Mouse (Mus musculus): Measurements from ENCODE around the gene Efcab1.
"Not testable (repeated sequence)": the region's sequence is repeated elsewhere in the genome, so short reads cannot be mapped to it uniquely, and the experiment has no call there.

Gene Efcab1

GRCm38 (mm10) chr16:14906393-14907100 lies at the start of gene Efcab1:
Gene Efcab1, plus strand, starts transcription at chr16:14906606.
- peak; percentile 84 for DNase-seq (ENCODE audit: low spot score)

- DNase-seq (ENCODE audit: low spot score) = no peak
Measured at GRCm38 (mm10) chr16:14859443-14859842, 47.0 kb upstream of the Efcab1 start.

DNA sequence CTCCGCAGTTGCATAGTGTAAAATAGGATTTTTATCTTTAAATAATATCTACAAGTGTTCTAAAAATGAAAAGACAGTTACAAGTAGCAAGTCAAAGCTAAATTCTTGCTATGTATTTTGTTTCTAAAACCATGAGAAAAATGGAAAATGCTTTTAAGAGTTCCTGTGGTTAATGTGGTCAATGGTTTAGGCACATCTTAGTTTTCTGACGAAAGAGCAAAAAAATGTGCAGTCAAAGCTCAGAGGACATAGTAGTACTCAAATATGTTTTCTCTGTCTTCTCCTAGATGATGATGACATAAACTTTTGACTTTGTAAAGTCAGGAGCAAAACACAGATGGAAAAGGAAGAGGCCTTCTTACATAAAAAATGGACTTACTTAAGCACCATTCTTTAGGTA lies 21.5 kb upstream of the Efcab1 start:
- no peak for DNase-seq (ENCODE audit: low spot score)

DNA sequence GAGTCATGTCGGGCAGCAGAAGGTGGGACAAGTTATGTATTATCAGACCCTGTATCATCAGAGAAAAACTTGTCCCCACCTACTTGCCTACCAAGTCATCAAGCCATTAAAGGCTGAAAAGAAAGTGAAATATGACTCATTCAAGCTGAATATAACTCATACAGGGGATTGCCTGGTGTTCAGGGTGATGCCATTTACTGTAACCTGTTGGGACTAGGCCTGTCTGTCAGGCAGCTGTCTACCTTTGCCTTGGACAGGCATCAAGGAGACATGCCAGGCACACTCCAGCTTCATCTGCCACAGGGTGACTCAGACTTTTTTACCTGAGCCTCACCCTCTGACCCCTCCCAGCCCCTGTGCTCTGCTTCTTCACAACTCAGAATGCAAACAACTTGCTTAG lies 21.0 kb upstream of the Efcab1 start:
- no peak for DNase-seq (ENCODE audit: low spot score)

GRCm38 (mm10) chr16:14892492-14892891 lies 13.9 kb upstream of the Efcab1 start:
- DNase-seq (ENCODE audit: low spot score) = no peak

- no peak for DNase-seq (ENCODE audit: low spot score)
Measured at GRCm38 (mm10) chr16:14893864-14894263, 12.5 kb upstream of the Efcab1 start.

- no peak for DNase-seq (ENCODE audit: low spot score)
Measured at GRCm38 (mm10) chr16:14894713-14895112, 11.7 kb upstream of the Efcab1 start.

DNA sequence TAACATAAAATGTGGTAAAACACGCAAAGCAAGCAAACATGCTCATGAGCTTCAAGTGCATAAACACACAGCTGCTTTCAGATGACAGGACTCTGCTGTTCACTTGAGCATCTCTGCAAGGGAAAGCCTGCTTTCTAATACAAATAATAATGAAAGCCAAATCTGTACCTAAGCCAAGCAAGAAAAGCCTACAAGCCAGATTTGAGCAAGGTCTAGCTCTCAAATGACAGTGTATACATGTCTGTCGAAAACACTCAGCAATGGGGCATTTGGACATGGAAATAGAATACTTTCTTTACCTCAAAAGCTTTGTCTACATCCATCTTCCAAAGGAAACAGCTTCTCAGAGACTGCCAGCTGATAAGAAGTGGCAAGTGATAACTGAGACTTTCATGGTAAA lies 10.9 kb upstream of the Efcab1 start:
- no peak for DNase-seq (ENCODE audit: low spot score)

- not testable (repeated sequence) for DNase-seq (ENCODE audit: low spot score)
Measured at GRCm38 (mm10) chr16:14930711-14931110, 24.3 kb downstream of the Efcab1 start.

- not testable (repeated sequence) for DNase-seq (ENCODE audit: low spot score)
Measured at GRCm38 (mm10) chr16:14936478-14937166, 30.2 kb downstream of the Efcab1 start.

- DNase-seq (ENCODE audit: low spot score) = no peak
Measured at GRCm38 (mm10) chr16:14939552-14939951, 33.1 kb downstream of the Efcab1 start.

GRCm38 (mm10) chr16:14939994-14940715 lies 33.7 kb downstream of the Efcab1 start:
- DNase-seq (ENCODE audit: low spot score) = no peak

- DNase-seq (ENCODE audit: low spot score) = no peak
Measured at GRCm38 (mm10) chr16:14940898-14941297, 34.5 kb downstream of the Efcab1 start.

DNA sequence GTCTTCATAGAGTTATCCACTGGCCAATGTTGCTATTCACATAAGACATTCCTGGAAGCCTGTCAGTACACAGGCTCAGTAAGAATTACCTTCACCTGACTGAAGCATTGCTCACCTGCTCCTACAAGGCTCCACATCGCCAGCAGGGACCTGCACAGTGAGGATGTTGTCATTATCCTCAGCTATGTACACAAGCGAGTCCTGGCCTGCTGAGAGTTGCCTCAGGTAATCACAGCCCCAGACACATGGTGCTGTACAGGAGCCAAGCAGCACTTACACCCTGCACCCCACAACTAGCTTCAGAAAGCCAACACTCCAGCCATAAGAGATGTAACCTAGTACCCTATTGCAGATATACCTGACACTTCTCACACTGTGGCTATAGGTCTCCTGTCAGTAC lies 37.1 kb downstream of the Efcab1 start:
- DNase-seq (ENCODE audit: low spot score) = no peak

DNA sequence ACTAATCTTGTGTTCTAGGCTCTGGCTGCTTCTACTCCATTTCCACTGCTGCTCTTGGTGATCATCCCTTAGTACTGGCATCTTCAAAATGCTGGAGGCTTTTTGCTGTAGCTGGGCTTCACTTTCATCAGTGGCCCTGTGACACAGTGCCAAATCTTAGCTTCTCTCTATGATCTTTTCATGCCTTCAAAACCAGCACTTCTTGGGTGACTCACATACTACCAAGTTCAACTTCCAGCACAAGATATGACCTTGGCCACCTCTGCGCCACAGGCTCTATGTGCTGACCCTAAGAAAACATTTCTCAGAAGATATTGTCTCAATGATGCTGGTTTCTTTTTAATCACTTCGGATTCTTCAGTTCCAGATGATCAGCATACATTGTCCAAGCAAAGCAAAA lies 41.2 kb downstream of the Efcab1 start:
- DNase-seq (ENCODE audit: low spot score) = not testable (repeated sequence)

DNA sequence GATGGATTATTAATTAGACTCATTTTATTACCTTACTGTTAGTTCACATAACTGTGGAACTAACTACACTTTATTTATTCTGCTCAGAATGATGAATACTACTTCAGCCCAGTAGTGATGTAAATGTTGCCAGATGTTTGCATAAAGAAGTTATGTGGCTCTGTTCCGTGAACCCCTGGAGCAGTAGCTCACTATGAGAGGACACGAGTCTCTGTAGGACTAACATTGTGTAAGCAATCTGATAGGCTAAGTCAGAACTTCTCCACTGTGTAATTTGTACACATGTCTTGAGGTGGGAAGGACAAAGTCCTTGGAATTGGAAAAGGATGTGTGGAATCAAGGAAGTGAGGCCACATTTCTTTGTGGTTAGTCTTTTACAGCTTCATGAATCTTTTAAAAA lies 45.5 kb downstream of the Efcab1 start:
- DNase-seq (ENCODE audit: low spot score) = no peak

DNA sequence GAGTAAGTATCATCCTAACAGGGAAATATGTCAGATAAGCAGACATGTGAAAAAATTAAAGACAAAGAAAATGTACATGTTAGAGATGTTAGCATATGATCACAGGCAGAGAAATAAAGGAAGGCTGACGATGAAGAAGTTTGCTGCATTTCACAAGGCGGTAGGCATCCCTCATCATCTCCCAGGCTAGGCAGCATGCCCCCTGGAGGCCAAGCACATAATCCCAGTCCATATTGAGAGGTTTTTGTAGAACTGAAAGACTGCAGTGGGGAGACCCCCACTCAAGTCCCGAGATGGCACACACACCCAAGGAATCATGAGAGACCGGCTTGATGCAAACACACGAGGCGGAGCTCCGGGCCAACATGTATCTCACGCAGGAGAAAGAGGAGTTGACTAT lies 53.3 kb downstream of the Efcab1 start:
- no peak for DNase-seq (ENCODE audit: low spot score)

- no peak for DNase-seq (ENCODE audit: low spot score)
Measured at GRCm38 (mm10) chr16:14973696-14974095, 67.3 kb downstream of the Efcab1 start.

DNA sequence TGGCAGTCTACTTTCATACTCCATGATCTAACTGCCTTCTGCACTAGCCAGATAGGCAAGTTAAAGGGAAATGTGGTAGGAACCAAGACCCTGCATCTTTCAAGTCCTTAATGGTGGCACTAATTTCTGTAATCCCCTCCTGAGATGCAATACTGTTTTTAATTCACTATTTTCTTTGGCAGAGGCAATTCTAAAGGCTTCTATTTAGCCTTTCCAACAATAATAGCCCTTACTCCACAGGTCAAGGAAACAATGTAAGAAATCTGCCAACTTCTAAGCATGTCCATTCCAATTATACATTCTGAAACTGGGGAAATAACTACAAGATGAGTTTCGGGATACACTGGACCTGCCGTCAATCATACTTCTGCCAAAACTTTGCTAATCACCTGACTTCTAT lies 72.8 kb downstream of the Efcab1 start:
- DNase-seq (ENCODE audit: low spot score) = no peak

DNA sequence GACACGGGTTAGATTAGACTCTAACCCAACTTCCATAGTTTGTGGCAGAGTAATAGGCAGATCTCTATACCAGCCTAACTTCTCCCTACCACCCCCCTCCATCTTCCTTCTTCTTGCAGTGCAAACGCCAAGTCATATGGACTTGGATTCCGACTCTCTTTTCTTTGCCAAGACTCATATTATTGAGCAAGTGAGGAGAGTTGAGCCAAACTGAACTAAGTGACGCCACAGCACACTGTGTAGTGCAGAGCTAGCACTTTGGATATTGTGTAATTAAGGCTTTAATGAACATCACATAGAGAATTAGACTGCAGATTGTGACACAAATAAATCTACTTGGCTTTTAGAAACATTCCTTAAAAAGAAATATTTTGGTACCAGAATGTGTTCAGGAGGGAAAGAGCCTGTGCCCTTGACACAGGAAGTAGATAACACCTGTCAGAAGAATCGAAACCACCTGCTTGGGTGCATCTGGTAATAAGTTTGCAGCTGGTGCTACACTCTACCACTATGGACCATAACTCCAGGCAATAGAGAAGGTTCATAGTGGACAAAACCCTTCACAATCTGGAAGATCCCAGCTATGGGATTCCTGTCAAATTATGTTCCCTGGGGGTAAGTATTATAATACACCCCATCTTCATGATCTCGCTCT lies 83.3 kb downstream of the Efcab1 start:
- no peak for DNase-seq (ENCODE audit: low spot score)

- DNase-seq (ENCODE audit: low spot score) = no peak
Measured at GRCm38 (mm10) chr16:14991001-14991400, 84.6 kb downstream of the Efcab1 start.

DNA sequence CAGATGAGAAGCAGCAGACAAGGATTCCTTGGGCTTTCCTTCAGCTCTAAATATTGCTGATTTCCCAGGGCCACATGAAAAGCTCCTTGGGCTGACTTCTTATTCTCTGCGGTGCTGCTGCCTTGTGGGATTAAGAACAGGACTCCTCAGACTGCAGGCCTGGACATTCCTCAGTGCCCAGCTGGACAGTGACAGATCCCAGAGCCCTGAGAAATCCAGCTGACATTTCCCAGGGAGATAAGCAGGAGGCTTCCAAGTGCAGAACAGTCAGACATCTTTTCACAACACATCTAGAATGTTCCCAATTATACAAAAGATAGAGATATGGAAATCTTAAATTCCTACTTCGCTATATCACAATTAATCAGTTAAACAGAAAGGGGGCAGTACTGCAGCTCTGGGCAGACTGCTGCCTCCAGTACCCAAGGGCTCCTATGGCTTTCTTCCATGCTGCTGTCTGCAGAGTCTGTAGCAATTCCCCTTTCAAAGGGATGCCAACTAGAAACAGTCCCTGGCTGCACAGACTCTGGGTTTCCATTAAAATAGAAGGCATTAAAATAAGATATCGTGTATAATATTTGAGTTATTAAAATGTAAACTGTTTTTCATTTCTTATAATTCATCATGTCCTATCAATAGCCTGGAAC lies 86.2 kb downstream of the Efcab1 start:
- no peak for DNase-seq (ENCODE audit: low spot score)

All from retina, embryonic 14.5 days (tissue).